Mouse (Mus musculus): Measurements from ENCODE around the gene Edc3. TPM values are rescaled to one million over a fixed set of nuclear protein-coding genes. Genes with fewer than 3 reads are reported as not detected.
A peak's percentile ranks its signal among the peaks of the same experiment; 100 is the strongest.

Edc3 gene
- polyA plus RNA-seq, 1 experiment: not detected

DNA sequence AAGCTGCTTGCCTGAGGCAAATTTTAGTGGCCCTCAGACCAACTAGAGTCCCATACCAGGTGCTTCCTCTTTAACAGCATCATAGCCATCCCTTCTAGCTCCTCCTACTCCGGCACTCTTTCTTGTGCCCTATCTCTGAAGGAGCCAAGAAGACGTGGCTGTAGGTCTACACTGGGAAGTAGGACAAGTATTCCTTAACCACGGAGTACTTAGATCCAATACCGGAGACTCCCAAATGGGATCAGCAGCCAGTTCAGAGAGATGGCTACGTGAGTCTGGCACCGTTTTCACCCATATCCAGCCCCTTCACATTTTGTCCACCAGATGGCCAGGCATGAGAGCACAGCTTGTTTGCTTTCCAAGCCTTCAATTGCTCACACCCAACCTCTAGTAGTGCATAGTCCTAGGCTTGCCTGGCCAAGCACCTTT is 54.2 kb downstream of the Edc3 start:
- no peak for TF ChIP-seq CTCF (IDR thresholded peaks at IDR 0.05; ENCODE audit: insufficient read depth, low read depth, low read length)
- no peak for TF ChIP-seq POLR2A (IDR thresholded peaks at IDR 0.05; ENCODE audit: insufficient read depth, low read depth, low read length)
- 26% methylated on average over 6 of the region's 6 CpGs for WGBS
- no peak overlapping the region for H3K4me3 ChIP-seq (ENCODE audit: insufficient read depth, low read depth, low read length)
- 0 out of 2 replicates have a peak overlapping the region, but pooled peaks have one; percentile 12 for H3K27ac ChIP-seq (ENCODE audit: insufficient read depth, low read depth, low read length)
- peaks cover 31% of the 10 kb centered on the region for H3K4me1 ChIP-seq (ENCODE audit: control insufficient read depth, insufficient read depth, low read length)

DNA sequence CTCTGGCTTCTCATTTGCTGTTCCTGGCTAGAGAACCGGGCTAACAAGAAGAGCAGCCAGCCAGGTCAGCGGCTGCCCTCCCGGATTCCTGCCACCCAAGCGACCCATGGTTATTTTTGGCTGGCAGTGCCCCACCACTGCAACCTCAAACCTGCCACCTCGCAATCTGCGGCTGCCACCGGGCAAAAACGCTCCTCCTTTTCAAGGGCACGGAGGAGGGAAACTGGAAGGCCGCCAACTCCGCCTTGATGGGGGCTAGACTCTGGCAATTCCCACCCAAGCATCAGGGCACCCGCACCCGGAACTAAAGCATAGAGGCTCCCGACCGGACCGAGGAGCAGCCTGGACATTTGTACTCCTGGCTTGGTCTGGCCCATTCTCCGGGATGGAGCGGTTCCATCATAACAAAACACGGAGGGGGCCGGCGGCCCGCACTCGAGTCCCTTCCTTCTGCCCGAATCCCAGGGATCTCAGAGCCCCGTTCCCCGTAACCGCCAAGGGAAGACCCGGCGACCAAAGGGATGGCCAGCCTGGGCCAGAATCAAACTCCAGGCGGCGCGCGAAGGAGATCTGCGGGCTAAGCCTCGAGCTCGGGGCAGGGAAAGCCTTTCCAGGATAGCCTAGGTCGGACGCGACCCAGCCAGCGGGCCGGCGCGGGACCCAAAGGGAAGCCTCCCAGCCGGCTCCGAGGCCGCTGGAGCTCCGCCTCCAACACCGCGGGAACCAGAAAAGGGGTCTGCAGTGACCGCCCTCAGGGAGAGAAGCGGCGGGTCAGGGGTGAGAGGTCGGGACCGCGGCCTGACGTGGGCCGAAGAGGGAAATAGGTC is 56.0 kb downstream of the Edc3 start:
- Histone ChIP-seq H3K27ac (ENCODE audit: insufficient read depth, low read depth, low read length) (peak overlapping the region; percentile 93), H3K4me1 (ENCODE audit: control insufficient read depth, insufficient read depth, low read length) (peaks cover 26% of the 10 kb centered on the region), H3K4me3 (ENCODE audit: insufficient read depth, low read depth, low read length) (peak overlapping the region; percentile 62)
- WGBS: under 1% methylated on average over 57 of the region's 57 CpGs
- no peak for TF ChIP-seq POLR2A (IDR thresholded peaks at IDR 0.05; ENCODE audit: insufficient read depth, low read depth, low read length)
- no peak for TF ChIP-seq CTCF (IDR thresholded peaks at IDR 0.05; ENCODE audit: insufficient read depth, low read depth, low read length)

DNA sequence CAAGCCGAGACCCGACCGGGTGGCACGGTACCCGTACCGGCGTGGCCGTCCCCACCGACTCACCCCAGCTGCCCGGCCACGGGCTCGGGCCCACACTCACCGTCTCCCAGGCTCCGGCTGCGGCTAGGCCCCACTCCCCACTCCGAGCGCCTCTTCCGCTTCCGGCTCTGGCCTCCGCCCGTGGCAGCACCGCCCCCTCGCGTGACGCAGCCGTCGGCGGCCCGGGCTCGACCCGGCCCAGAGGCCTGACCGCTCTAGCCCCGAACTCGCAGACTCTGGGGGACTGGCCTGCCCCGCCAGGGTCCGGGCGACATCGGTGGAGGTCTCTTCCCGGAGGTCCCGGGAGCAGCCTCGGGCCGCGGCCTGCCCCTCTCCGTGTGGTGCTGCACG is 56.6 kb downstream of the Edc3 start:
- TF ChIP-seq CTCF (IDR thresholded peaks at IDR 0.05; ENCODE audit: insufficient read depth, low read depth, low read length): no peak
- TF ChIP-seq POLR2A (IDR thresholded peaks at IDR 0.05; ENCODE audit: insufficient read depth, low read depth, low read length): peak; percentile 54
- WGBS: under 1% methylated on average over 45 of the region's 45 CpGs
- peak overlapping the region; percentile 93 for H3K27ac ChIP-seq (ENCODE audit: insufficient read depth, low read depth, low read length)
- peaks cover 22% of the 10 kb centered on the region for H3K4me1 ChIP-seq (ENCODE audit: control insufficient read depth, insufficient read depth, low read length)
- H3K4me3 ChIP-seq (ENCODE audit: insufficient read depth, low read depth, low read length): peak overlapping the region; percentile 62

DNA sequence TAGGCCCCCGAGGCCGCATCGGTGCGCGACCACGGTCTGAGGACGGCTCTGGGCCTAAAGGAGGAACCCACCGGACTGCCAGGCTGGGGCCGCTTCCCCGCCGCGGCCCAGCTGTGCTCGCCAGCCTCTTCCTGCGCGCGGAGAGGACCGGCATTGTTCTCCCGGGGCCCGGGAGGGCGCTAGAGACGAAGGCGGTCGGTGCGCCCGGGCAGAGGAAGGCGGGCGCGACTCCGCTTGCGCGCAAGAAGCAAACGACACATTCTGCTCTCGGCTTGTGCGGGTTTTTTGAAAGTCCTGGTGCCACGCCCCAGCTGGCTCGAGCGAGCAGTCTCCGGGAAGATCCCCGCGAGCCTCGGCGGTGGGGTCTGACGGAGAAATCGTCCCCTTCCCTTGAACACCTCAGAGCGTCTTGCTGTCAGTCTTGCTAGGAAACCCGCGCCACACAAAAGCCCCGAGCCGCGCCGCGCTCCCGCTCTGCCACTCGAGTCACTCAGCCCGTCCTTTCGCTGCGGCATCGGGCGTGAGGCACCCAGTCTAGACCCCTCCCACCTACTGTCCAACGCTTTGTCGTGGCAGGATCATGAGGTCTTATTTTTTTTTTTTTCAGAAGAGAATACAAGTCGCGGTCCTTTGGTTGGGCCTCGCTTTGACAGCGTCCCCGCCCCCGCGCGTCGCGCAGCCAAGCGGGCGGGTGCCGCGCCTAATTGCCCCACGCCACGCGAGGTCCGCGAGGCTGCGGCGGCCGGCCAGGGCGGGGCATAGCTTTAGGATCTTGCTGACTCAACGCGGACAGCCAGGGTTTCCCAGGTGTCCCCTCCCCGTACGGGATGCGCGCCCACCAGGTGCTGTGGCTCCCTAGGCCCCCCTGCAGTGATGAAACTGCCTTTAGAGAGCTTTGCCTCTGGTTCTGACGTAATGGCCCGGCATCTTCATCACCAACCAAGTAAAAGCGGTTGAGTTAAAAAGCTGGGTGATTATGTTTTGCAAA is 57.3 kb downstream of the Edc3 start, which contains the start of gene Clk3:
TSS of gene Clk3 (minus strand) at position 497 of the 988 bp plus-strand sequence.
- peak within 1 kb of the TSS; percentile 62 for H3K4me3 ChIP-seq (ENCODE audit: insufficient read depth, low read depth, low read length)
- peaks cover 22% of the 10 kb centered on the region for H3K4me1 ChIP-seq (ENCODE audit: control insufficient read depth, insufficient read depth, low read length)
- WGBS: under 1% methylated on average over 93 of the region's 93 CpGs
- peak within 1 kb of the TSS; percentile 93 for H3K27ac ChIP-seq (ENCODE audit: insufficient read depth, low read depth, low read length)
- TF ChIP-seq POLR2A (IDR thresholded peaks at IDR 0.05; ENCODE audit: insufficient read depth, low read depth, low read length) (no peak; the same call in none of the 2 replicates), CTCF (IDR thresholded peaks at IDR 0.05; ENCODE audit: insufficient read depth, low read depth, low read length) (0 out of 2 replicates have a peak, but pooled peaks have one; percentile 25)

DNA sequence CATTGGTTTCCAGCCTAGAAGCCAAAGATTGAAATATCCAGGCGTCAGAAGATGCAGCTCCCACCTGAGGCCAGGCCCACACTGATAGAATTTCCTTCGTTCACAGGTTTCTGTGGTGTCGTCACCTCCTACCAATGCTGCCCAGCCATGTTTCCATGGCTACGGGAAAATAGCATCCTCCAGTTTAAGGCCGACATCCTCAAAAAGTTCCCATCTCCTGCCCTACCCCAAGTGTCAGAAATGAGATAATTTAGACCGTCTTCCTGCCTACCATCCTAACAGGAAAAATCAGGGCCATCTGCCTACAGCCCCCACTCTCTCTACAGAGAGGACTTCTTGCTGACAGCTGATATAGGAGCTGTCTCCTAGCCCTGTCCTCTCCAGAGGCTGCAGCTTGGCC is 58.1 kb downstream of the Edc3 start:
- TF ChIP-seq POLR2A (IDR thresholded peaks at IDR 0.05; ENCODE audit: insufficient read depth, low read depth, low read length): no peak
- no peak for TF ChIP-seq CTCF (IDR thresholded peaks at IDR 0.05; ENCODE audit: insufficient read depth, low read depth, low read length)
- peaks cover 21% of the 10 kb centered on the region for H3K4me1 ChIP-seq (ENCODE audit: control insufficient read depth, insufficient read depth, low read length)
- WGBS: 38% methylated on average over 6 of the region's 6 CpGs
- peak overlapping the region; percentile 62; the same call in 1 of the 2 replicates for H3K4me3 ChIP-seq (ENCODE audit: insufficient read depth, low read depth, low read length)
- H3K27ac ChIP-seq (ENCODE audit: insufficient read depth, low read depth, low read length): no peak overlapping the region

DNA sequence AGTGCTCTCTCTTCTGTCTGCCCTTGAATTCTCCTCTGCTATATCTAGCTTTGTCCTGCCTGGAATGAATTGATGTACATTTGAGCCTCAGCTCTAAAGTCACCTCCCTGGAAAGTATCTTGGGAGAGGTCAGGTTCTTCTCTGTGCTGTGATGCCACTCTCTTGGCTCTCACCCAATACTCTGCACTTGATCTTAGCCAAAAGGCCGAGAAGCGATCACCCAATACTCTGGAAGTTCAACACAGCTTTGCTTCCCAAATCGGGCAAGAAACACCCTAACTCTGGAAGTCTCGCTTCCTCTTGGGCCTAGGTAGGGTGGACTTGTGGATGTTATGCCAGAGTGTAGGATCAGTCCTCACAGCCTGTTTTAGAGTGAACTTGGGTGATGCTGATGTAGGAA is 58.9 kb downstream of the Edc3 start:
- no peak overlapping the region for H3K27ac ChIP-seq (ENCODE audit: insufficient read depth, low read depth, low read length)
- WGBS: 90% methylated on average over 4 of the region's 4 CpGs
- H3K4me1 ChIP-seq (ENCODE audit: control insufficient read depth, insufficient read depth, low read length): peaks cover 15% of the 10 kb centered on the region
- no peak overlapping the region for H3K4me3 ChIP-seq (ENCODE audit: insufficient read depth, low read depth, low read length)
- TF ChIP-seq POLR2A (IDR thresholded peaks at IDR 0.05; ENCODE audit: insufficient read depth, low read depth, low read length) (no peak), CTCF (IDR thresholded peaks at IDR 0.05; ENCODE audit: insufficient read depth, low read depth, low read length) (no peak)

DNA sequence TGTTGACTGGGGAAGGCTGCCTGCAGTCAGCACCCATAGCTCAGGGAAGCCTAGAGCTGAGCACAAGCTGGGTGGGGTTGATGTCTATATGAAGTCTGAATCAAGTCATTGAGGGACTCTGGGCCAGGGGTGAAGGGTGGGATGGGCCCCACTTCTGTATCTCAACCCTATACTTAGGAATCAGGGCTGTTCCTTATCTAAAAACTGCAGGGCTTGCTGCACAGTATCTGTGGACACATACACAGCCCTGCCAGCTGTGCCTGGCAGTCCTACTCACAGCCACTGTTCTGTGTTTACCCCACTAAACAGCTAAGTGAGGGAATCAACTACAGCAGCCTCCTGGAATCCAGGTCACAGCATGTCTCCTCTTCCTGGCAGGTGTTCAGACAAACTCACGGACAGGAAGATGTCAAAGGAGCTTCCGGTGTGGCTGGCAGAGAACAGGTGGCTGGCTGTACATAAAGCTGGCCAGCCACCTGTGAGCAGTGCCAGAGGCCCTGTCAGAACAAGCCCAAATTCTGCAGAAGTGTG is 61.3 kb downstream of the Edc3 start:
- H3K4me3 ChIP-seq (ENCODE audit: insufficient read depth, low read depth, low read length): no peak overlapping the region
- TF ChIP-seq CTCF (IDR thresholded peaks at IDR 0.05; ENCODE audit: insufficient read depth, low read depth, low read length): no peak
- no peak for TF ChIP-seq POLR2A (IDR thresholded peaks at IDR 0.05; ENCODE audit: insufficient read depth, low read depth, low read length)
- peaks cover 18% of the 10 kb centered on the region for H3K4me1 ChIP-seq (ENCODE audit: control insufficient read depth, insufficient read depth, low read length)
- H3K27ac ChIP-seq (ENCODE audit: insufficient read depth, low read depth, low read length): no peak overlapping the region; the same call in 1 of the 2 replicates
- WGBS: 80% methylated on average over 2 of the region's 2 CpGs

DNA sequence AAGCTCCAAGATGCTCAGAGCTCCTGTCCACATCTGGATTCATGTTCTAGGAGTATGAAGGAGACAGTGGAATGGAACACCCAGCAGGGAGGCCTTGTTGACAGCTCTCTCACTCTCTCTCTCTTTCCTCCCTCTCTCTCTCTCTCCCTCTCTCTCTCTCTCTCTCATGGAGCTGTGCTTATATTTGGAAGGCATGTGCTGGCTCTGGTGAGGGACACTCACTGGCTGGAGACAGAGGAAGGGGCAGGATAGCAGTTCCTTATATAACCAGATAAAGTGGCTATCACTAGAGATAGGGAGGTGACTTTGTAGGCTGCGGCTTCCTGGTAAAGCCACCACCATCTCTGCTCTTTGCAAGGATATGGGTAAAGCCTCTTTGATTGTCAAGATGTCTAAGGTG is 61.9 kb downstream of the Edc3 start:
- Histone ChIP-seq H3K4me3 (ENCODE audit: insufficient read depth, low read depth, low read length) (no peak overlapping the region), H3K27ac (ENCODE audit: insufficient read depth, low read depth, low read length) (no peak overlapping the region; the same call in 1 of the 2 replicates), H3K4me1 (ENCODE audit: control insufficient read depth, insufficient read depth, low read length) (peaks cover 20% of the 10 kb centered on the region)
- 94% methylated on average over 1 of the region's 1 CpGs for WGBS
- no peak for TF ChIP-seq CTCF (IDR thresholded peaks at IDR 0.05; ENCODE audit: insufficient read depth, low read depth, low read length)
- TF ChIP-seq POLR2A (IDR thresholded peaks at IDR 0.05; ENCODE audit: insufficient read depth, low read depth, low read length): no peak
